Mouse (Mus musculus): ENCODE results near the gene Kcns3. TPM values are rescaled to one million over a fixed set of nuclear protein-coding genes. Genes with fewer than 3 reads are reported as not detected.

The Kcns3 gene
- polyA plus RNA-seq, 1 experiment from 2014 or later, result 1.2 TPM

GRCm38 (mm10) chr12:11150192-11150935, 492 bp downstream of the Kcns3 start:
- peak; percentile 83 for ATAC-seq (ENCODE audit: low read depth)
- Histone ChIP-seq H3K9me3 (no peaks in the 10 kb centered on the region), H3K9ac (peak overlapping the region; percentile 69), H3K27me3 (peaks cover 56% of the 10 kb centered on the region), H3K4me2 (peak overlapping the region; percentile 96), H3K4me3 (peak overlapping the region; percentile 56), H3K27ac (replicated peaks) (no peak overlapping the region), H3K4me1 (replicated peaks) (peaks cover 20% of the 10 kb centered on the region), H3K36me3 (no peaks in the 10 kb centered on the region)
- WGBS, result under 1% methylated on average over 46 of the region's 66 CpGs

DNA sequence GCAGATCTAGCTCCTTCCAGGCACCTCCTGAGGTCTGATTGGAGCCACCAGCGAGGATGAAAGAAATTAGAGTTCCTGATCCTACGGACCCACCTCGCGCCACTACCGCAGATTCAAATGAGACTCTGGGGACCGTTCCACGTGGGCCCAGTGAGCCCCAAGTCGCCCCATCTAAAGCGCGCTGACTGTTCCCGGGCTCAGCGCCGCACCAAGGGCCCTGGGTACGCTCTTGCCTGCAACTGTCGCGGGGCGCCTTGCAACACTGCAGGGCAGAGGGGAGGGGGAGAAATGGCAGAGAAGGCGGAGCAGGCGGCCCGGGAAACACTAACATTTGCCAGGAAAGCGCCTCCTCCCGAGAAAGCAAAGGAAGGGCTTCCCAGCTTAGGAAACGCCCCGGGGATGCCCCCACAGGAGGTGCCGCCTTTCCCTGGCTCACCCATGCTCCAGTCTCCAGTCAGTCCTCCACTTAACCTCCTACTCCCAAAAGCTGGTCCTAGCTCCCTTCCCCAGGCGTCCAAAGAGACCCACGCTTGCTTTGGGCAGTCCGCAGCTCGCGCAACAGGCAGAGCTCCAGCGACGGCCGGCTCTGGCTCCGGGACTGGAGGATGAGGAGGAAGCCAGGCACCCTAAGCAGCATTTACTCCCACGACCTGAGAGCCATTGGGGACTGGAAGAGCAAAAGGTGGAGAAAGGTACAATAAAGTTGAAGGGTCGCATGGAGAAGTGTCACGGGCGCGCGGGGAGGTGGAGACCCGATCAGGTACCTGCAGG, 1.2 kb downstream of the Kcns3 start:
- H3K9ac ChIP-seq, result peak overlapping the region; percentile 69
- H3K4me1 ChIP-seq (replicated peaks), result peaks cover 20% of the 10 kb centered on the region
- H3K27ac ChIP-seq (replicated peaks), result no peak overlapping the region
- H3K36me3 ChIP-seq, result no peaks in the 10 kb centered on the region
- peak overlapping the region; percentile 56 for H3K4me3 ChIP-seq
- peak; percentile 74 for ATAC-seq (ENCODE audit: low read depth)
- H3K4me2 ChIP-seq, result peak overlapping the region; percentile 96
- H3K9me3 ChIP-seq, result no peaks in the 10 kb centered on the region
- peaks cover 56% of the 10 kb centered on the region for H3K27me3 ChIP-seq
- WGBS, result under 1% methylated on average over 41 of the region's 41 CpGs

- peaks cover 20% of the 10 kb centered on the region for H3K4me1 ChIP-seq (replicated peaks)
- ATAC-seq (ENCODE audit: low read depth), result peak; percentile 23; the same call in 1 of the 2 replicates
- peak overlapping the region; percentile 96 for H3K4me2 ChIP-seq
- no peaks in the 10 kb centered on the region for H3K9me3 ChIP-seq
- H3K4me3 ChIP-seq, result peak overlapping the region; percentile 56
- peak overlapping the region; percentile 69 for H3K9ac ChIP-seq
- H3K27me3 ChIP-seq, result peaks cover 56% of the 10 kb centered on the region
- 2% methylated on average over 14 of the region's 14 CpGs for WGBS
- H3K27ac ChIP-seq (replicated peaks), result no peak overlapping the region
- no peaks in the 10 kb centered on the region for H3K36me3 ChIP-seq
Observed at GRCm38 (mm10) chr12:11149121-11149420, 1.8 kb downstream of the Kcns3 start.

GRCm38 (mm10) chr12:11144894-11145293, 6.0 kb downstream of the Kcns3 start:
- Histone ChIP-seq H3K36me3 (no peaks in the 10 kb centered on the region), H3K27me3 (peaks cover 25% of the 10 kb centered on the region), H3K4me3 (no peak overlapping the region), H3K9me3 (no peaks in the 10 kb centered on the region), H3K4me1 (replicated peaks) (peaks cover 13% of the 10 kb centered on the region), H3K9ac (no peak overlapping the region), H3K27ac (replicated peaks) (no peak overlapping the region), H3K4me2 (no peak overlapping the region)
- 82% methylated on average over 1 of the region's 1 CpGs for WGBS
- ATAC-seq (ENCODE audit: low read depth), result no peak

DNA sequence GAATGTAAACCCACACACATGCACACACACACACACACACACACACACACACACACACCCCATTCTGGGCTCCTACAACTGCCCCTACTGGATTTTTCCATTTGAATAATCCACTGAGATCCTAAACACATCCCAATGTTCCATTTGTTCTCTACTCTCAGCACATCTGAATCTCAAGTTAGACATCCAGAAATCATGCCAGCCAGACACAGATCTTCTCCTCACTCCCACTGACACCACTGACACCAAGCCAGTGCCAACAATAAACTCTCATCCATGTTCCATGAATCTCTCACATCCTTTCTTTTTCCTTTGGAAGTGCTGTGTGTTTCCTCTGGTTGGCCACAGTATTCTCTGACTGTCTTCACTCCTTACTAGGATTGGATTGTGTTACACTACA, 18.4 kb downstream of the Kcns3 start:
- no peak overlapping the region for H3K4me2 ChIP-seq
- no peak overlapping the region for H3K9ac ChIP-seq
- no peaks in the 10 kb centered on the region for H3K27me3 ChIP-seq
- H3K4me1 ChIP-seq (replicated peaks), result no peaks in the 10 kb centered on the region
- H3K4me3 ChIP-seq, result no peak overlapping the region
- ATAC-seq (ENCODE audit: low read depth), result no peak
- H3K36me3 ChIP-seq, result no peaks in the 10 kb centered on the region
- no peaks in the 10 kb centered on the region for H3K9me3 ChIP-seq
- H3K27ac ChIP-seq (replicated peaks), result no peak overlapping the region

DNA sequence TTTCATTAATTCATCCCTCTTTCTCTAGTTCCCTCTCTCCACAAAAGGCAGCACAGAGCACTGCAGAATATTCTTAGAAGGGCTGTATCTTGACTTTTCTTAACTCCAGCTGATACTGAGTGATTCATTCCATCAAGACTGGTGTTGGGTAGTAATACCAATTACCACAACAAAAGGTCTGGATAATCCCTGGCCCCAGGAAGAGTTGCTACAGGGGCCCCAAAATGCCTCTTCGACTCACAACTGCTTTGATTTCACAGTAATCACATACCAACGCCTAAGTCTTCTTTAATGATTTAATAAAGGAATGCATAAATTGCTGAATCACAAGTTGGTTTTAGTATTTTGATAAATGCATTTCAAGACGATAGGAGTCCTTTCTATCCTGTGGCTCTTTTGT, 21.7 kb downstream of the Kcns3 start:
- Histone ChIP-seq H3K9ac (no peak overlapping the region), H3K4me2 (no peak overlapping the region), H3K27ac (replicated peaks) (no peak overlapping the region), H3K4me3 (no peak overlapping the region), H3K36me3 (no peaks in the 10 kb centered on the region), H3K4me1 (replicated peaks) (no peaks in the 10 kb centered on the region), H3K9me3 (no peaks in the 10 kb centered on the region), H3K27me3 (no peaks in the 10 kb centered on the region)
- ATAC-seq (ENCODE audit: low read depth), result no peak
- 46% methylated on average over 3 of the region's 3 CpGs for WGBS

DNA sequence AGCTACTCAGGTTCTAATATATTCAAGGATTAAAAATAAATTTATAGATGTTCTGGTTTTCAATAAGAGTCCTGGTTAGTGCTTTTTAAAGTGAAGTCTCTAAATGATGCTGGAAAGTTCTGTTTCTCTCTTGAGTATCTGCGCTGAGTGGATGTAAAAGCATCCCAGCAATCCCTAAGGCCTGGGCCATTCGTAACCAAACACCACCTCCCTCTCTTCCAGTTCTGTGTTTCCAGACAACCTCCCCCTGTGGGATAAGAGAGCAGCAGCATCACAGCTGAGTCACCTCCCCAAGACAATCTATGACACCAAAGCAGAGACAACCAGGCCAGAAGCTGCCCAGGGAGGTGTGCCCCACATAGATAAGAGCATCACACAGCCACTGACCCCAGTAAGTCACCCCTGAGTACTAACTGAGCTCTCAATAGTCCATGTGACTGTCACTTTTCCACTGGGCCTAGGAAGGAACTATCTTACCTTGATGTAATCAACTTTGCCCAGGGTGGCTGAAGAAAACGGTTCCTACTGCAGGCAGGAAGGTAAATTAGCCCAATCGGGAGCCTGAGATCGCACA, 24.6 kb downstream of the Kcns3 start:
- no peaks in the 10 kb centered on the region for H3K9me3 ChIP-seq
- H3K27ac ChIP-seq (replicated peaks), result no peak overlapping the region
- no peak overlapping the region for H3K4me3 ChIP-seq
- H3K4me1 ChIP-seq (replicated peaks), result no peaks in the 10 kb centered on the region
- no peaks in the 10 kb centered on the region for H3K36me3 ChIP-seq
- no peak overlapping the region for H3K9ac ChIP-seq
- ATAC-seq (ENCODE audit: low read depth), result no peak
- no peaks in the 10 kb centered on the region for H3K27me3 ChIP-seq
- H3K4me2 ChIP-seq, result no peak overlapping the region
- 73% methylated on average over 5 of the region's 5 CpGs for WGBS

DNA sequence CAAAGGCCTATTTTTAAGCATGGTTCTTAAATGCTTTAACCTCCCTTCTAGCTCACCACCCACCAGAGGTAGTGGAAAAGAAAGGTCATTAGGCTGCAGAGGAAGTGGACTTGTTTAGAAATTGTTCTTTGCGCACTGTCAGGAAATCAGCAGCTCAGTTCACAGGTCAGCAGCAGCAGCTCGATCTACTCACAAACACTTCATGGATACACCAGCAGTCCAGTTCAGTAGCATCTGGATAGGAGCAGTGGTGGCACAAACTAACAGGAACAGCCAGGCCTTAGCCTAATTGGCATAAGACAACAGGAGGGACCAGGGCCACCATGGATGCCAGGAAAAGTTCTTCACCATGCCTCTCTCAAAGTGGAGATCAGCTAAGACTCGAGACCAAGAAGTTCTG, 49.3 kb downstream of the Kcns3 start:
- Histone ChIP-seq H3K4me1 (replicated peaks) (no peaks in the 10 kb centered on the region), H3K36me3 (no peaks in the 10 kb centered on the region)

GRCm38 (mm10) chr12:11088626-11089372, 62.1 kb downstream of the Kcns3 start:
- H3K4me1 ChIP-seq (replicated peaks), result no peaks in the 10 kb centered on the region
- H3K27me3 ChIP-seq, result no peaks in the 10 kb centered on the region
- H3K9me3 ChIP-seq, result no peaks in the 10 kb centered on the region
- H3K4me3 ChIP-seq, result no peak overlapping the region
- 72% methylated on average over 5 of the region's 5 CpGs for WGBS
- H3K36me3 ChIP-seq, result no peaks in the 10 kb centered on the region
- no peak overlapping the region for H3K4me2 ChIP-seq
- no peak overlapping the region for H3K27ac ChIP-seq (replicated peaks)
- H3K9ac ChIP-seq, result no peak overlapping the region
- ATAC-seq (ENCODE audit: low read depth), result no peak

More for the DNA sequence above, 49.3 kb downstream of the Kcns3 start:
- Histone ChIP-seq H3K4me2 (no peak overlapping the region), H3K9ac (no peak overlapping the region), H3K27me3 (no peaks in the 10 kb centered on the region), H3K9me3 (no peaks in the 10 kb centered on the region), H3K27ac (replicated peaks) (no peak overlapping the region), H3K4me3 (no peak overlapping the region)
- 82% methylated on average over 3 of the region's 3 CpGs for WGBS
- ATAC-seq (ENCODE audit: low read depth), result no peak

DNA sequence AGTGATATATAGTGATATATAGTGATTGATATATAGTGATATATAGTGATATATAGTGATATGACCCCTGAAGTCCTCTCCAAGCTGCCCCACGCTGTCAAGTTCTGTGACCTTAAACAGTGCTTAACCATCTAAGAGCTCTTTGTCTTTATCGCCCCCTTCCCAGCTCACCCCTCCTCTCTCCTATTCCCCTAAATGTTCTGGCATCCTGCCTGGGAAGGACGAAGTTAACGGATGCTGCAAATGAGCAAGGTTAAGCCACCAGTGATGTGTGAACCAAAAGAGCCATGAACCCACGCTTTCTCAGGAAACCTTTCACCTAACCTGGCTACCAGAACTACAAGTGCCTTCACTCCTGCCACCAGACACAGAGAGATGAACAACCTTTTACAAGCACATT, 64.0 kb downstream of the Kcns3 start:
- Histone ChIP-seq H3K36me3 (no peaks in the 10 kb centered on the region), H3K4me3 (no peak overlapping the region), H3K9me3 (no peaks in the 10 kb centered on the region), H3K4me2 (no peak overlapping the region), H3K27ac (replicated peaks) (no peak overlapping the region), H3K27me3 (no peaks in the 10 kb centered on the region), H3K4me1 (replicated peaks) (no peaks in the 10 kb centered on the region), H3K9ac (no peak overlapping the region)
- ATAC-seq (ENCODE audit: low read depth), result no peak
- WGBS, result 72% methylated on average over 5 of the region's 5 CpGs

- Histone ChIP-seq H3K36me3 (no peaks in the 10 kb centered on the region), H3K27ac (replicated peaks) (no peak overlapping the region), H3K4me2 (no peak overlapping the region), H3K27me3 (no peaks in the 10 kb centered on the region), H3K4me3 (no peak overlapping the region), H3K4me1 (replicated peaks) (no peaks in the 10 kb centered on the region), H3K9me3 (no peaks in the 10 kb centered on the region), H3K9ac (no peak overlapping the region)
- ATAC-seq (ENCODE audit: low read depth), result no peak
- WGBS, result 88% methylated on average over 2 of the region's 2 CpGs
Observed at GRCm38 (mm10) chr12:11071079-11071478, 79.8 kb downstream of the Kcns3 start.

GRCm38 (mm10) chr12:11066865-11067264, 84.0 kb downstream of the Kcns3 start:
- no peaks in the 10 kb centered on the region for H3K27me3 ChIP-seq
- H3K27ac ChIP-seq (replicated peaks), result no peak overlapping the region
- H3K9ac ChIP-seq, result no peak overlapping the region
- 37% methylated on average over 2 of the region's 2 CpGs for WGBS
- no peak for ATAC-seq (ENCODE audit: low read depth)
- H3K4me1 ChIP-seq (replicated peaks), result no peaks in the 10 kb centered on the region
- H3K4me3 ChIP-seq, result no peak overlapping the region
- H3K9me3 ChIP-seq, result no peaks in the 10 kb centered on the region
- H3K4me2 ChIP-seq, result no peak overlapping the region
- H3K36me3 ChIP-seq, result no peaks in the 10 kb centered on the region

Measured in neural tube, embryonic 13.5 days (tissue).